7 mouse cellular contexts compared by ENCODE assay signal in genomic region chr5:136623791-136624190, GRCm38 (mm10).
"Had no signal": no experiment of that assay in that cellular context is flagged by ENCODE, and none has a peak within 500 bp of the region (broad histone marks: within the 10 kb centered on the region; RNA-seq: fewer than 3 reads in every experiment).

No protein-coding gene starts in this region.

- H3K27ac ChIP-seq: layer of hippocampus, adult 2 months; left cerebral cortex, adult 2 months; liver, embryonic 13.5 days; macrophage; neural tube, embryonic 12.5 days; neural tube, embryonic 15.5 days; stomach, postnatal 0 days had no signal

- H3K36me3 ChIP-seq: liver, embryonic 13.5 days; neural tube, embryonic 12.5 days; neural tube, embryonic 15.5 days had no signal

- H3K9me3 ChIP-seq: liver, embryonic 13.5 days; neural tube, embryonic 12.5 days; neural tube, embryonic 15.5 days had no signal

- H3K9ac ChIP-seq: neural tube, embryonic 12.5 days; neural tube, embryonic 15.5 days had no signal
